Comparison of ENCODE assay signal across 27 mouse cellular contexts in the genomic region with DNA sequence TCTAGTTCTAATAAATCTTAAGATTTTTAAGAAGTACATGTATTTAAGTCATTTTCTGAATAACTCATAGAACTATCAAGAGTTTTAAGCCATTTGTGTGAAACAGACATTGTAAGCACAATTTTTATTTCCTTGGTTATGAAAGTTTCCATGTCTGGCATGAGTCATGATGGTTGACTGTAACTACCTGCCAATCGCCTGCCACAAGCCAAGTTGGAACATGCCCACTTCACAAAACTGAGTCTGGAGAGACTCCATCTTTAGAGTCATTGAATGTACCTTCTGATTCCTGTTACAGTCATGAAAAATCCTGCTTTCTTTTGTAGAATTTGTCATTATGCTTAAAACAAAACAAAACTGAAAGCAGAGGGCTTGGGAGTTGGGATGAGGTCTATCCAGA. TPM values are rescaled to one million over a fixed set of nuclear protein-coding genes. Genes with fewer than 3 reads are reported as not detected.
A peak's percentile ranks its signal among the peaks of the same experiment; 100 is the strongest.
DNase-seq lines count a peak whose midpoint lies in the region; ATAC-seq and TF ChIP-seq lines count a peak whose summit lies in the region.
"Had no signal": no experiment of that assay in that cellular context is flagged by ENCODE, and none has a peak within 500 bp of the region (broad histone marks: within the 10 kb centered on the region; RNA-seq: fewer than 3 reads in every experiment).

No protein-coding gene starts in this region.

- H3K9me3 ChIP-seq in hindbrain, postnatal 0 days (ENCODE audit: low read length) = no peaks in the 10 kb centered on the region
- H3K9me3 ChIP-seq: embryonic facial prominence, embryonic 13.5 days; embryonic facial prominence, embryonic 15.5 days; forebrain, embryonic 10.5 days; forebrain, embryonic 12.5 days; G1E had no signal

- H3K4me2 ChIP-seq in hindbrain, postnatal 0 days (ENCODE audit: low read depth, low read length) = no peak overlapping the region
- H3K4me2 ChIP-seq: embryonic facial prominence, embryonic 13.5 days; embryonic facial prominence, embryonic 15.5 days; forebrain, embryonic 12.5 days had no signal

- no peak for ATAC-seq in hindbrain, postnatal 0 days
- ATAC-seq: CD4-positive, CD25-positive, alpha-beta regulatory T cell, adult 4 months; forebrain, embryonic 14.5 days; forebrain, embryonic 16.5 days had no signal

- DNase-seq in 3T3-L1 (ENCODE audit: low read depth, low spot score) = peak; percentile 53
- DNase-seq in 416B (ENCODE audit: low read depth) = peak; percentile 39
- DNase-seq in adipocyte (ENCODE audit: low spot score) = peak; percentile 18
- DNase-seq in fibroblast of lung, adult 2 months (ENCODE audit: low read depth) = peak; percentile 76
- no peak for DNase-seq in thymus, postnatal 0 days (ENCODE audit: low spot score)
- DNase-seq in gastrocnemius, postnatal 36 days = no peak
- no peak for DNase-seq in hindbrain, postnatal 0 days (ENCODE audit: low spot score)
- DNase-seq: adrenal gland, adult 8-10 months; adrenal gland, postnatal 14 days; adrenal gland, postnatal 36 days; cerebellum, adult 11 months; cerebellum, adult 18-20 months; cerebellum, adult 8-10 months; cerebellum, adult 9-11 months; cerebellum, postnatal 14 days; cerebellum, postnatal 36 days; embryo, embryonic 11 days had no signal

- 91% methylated on average over 1 of the region's 1 CpGs for WGBS in hindbrain, postnatal 0 days

- no peak overlapping the region for H3K27ac ChIP-seq in hindbrain, postnatal 0 days
- H3K27ac ChIP-seq: embryonic facial prominence, embryonic 13.5 days; embryonic facial prominence, embryonic 15.5 days; forebrain, embryonic 10.5 days; forebrain, embryonic 12.5 days had no signal

- intact Hi-C loops in gastrocnemius, postnatal 36 days (cut with DNase I) = no loop called here

- no peak overlapping the region for H3K9ac ChIP-seq in hindbrain, postnatal 0 days (replicated peaks; ENCODE audit: low read length)
- H3K9ac ChIP-seq: embryonic facial prominence, embryonic 13.5 days; embryonic facial prominence, embryonic 15.5 days; forebrain, embryonic 12.5 days had no signal

- peaks cover 28% of the 10 kb centered on the region for H3K36me3 ChIP-seq in hindbrain, postnatal 0 days (ENCODE audit: insufficient read depth, low read length)

- no peak for TF ChIP-seq CTCF in hindbrain, postnatal 0 days (IDR thresholded peaks at IDR 0.05; ENCODE audit: low read depth)

- H3K4me3 ChIP-seq in hindbrain, postnatal 0 days (ENCODE audit: low read length) = no peak overlapping the region
- H3K4me3 ChIP-seq: embryonic facial prominence, embryonic 13.5 days; embryonic facial prominence, embryonic 15.5 days; erythroblast, embryonic 14.5 days; forebrain, embryonic 10.5 days; forebrain, embryonic 12.5 days had no signal

- no peaks in the 10 kb centered on the region for H3K4me1 ChIP-seq in hindbrain, postnatal 0 days (ENCODE audit: insufficient read depth, low read length)
- H3K4me1 ChIP-seq: embryonic facial prominence, embryonic 13.5 days; embryonic facial prominence, embryonic 15.5 days; forebrain, embryonic 10.5 days; forebrain, embryonic 12.5 days had no signal

- no peaks in the 10 kb centered on the region for H3K27me3 ChIP-seq in hindbrain, postnatal 0 days (ENCODE audit: insufficient read depth, low read length)
- H3K27me3 ChIP-seq: CH12.LX; embryonic facial prominence, embryonic 13.5 days; embryonic facial prominence, embryonic 15.5 days; forebrain, embryonic 12.5 days had no signal

RNA-seq across cellular contexts. Expression of gene Mbip, which starts 19.8 kb away (rescaled TPM):
- 37.9 and 38.8 TPM in 2 replicates for polyA plus RNA-seq in thymus, postnatal 0 days (2015; fragmentation: Nextera tagmentation; extraction: Ambion mirVana)
- 1 to 10 TPM; 4.3 to 7.1 TPM for total RNA-seq in gastrocnemius, postnatal 36 days (2021)
- total RNA-seq in hindbrain, postnatal 0 days (2014; rRNA removed) = 18.0 and 42.0 TPM in 2 replicates
- polyA plus RNA-seq in hindbrain, postnatal 0 days (2015; fragmentation: Nextera tagmentation; extraction: Ambion mirVana) = 34.4 and 36.1 TPM in 2 replicates

Comparison
In these comparisons a context has a peak if more than half of its experiments do, and no peak if none do; other contexts are left out.
1. DNase-seq: peak in 3T3-L1 (single experiment), 416B (single experiment), adipocyte (single experiment) and fibroblast of lung, adult 2 months (single experiment); none in thymus, postnatal 0 days (single experiment), gastrocnemius, postnatal 36 days (0 of 2) and hindbrain, postnatal 0 days (single experiment).